Mouse (Mus musculus): ENCODE measurements around the gene Sgce.

GRCm38 (mm10) chr6:4690438-4690837 lies 56.6 kb downstream of the Sgce start:
- TF ChIP-seq CTCF (conservative IDR thresholded peaks at IDR 0.05; ENCODE audit: low read length) (no peak), NANOG (IDR thresholded peaks at IDR 0.05; ENCODE audit: borderline replicate concordance, low read length) (no peak)
